Mouse (Mus musculus) urinary bladder, postnatal 10 days (tissue): ENCODE measurements around the gene Rxfp1.
A peak's percentile ranks its signal among the peaks of the same experiment; 100 is the strongest.

ENCODE experiments used
- DNase-seq: peaks from one replicate; pipeline ENCODE4 v3.0.0; 2022; ENCODE audit warnings: low spot score

Rxfp1 gene

DNA sequence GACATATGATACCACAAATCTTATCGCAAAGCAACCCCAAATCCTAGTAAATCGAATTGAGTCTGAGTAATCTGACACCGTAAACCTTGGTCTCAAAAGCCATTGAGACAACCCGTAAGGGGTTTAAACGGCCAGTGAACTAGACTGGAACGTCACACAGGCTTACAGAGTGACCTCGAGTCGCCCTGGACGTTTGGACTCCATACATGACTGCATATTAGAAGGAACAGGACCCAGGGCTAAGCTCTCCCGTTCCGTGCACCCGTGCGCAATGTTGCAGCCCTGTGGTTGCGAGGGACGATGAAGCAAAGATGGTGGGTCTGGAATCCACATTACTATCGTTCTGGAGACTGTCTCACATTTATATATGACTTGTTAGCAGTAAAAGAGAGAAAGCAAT is 65.5 kb downstream of the Rxfp1 start:
- no peak for DNase-seq

DNA sequence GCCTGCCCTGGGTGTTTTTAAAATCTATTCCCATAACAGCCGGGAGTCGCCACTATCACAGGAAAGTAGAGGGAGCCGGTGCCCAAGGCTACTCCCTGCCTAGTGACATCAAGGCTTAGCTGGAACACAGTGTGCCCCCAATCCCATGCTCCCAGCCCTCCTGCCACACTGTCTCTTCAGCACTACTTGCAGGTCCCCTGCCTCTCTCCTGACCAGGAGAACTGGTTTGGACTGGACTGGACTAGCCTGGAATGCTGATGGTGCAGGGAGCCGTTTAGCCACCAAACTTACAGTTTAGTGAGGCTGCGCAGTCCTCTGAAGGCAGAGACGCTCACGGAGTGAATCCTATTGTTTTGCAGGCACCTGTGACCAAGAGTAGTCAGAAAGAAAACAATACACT is 67.1 kb downstream of the Rxfp1 start:
- DNase-seq = no peak

DNA sequence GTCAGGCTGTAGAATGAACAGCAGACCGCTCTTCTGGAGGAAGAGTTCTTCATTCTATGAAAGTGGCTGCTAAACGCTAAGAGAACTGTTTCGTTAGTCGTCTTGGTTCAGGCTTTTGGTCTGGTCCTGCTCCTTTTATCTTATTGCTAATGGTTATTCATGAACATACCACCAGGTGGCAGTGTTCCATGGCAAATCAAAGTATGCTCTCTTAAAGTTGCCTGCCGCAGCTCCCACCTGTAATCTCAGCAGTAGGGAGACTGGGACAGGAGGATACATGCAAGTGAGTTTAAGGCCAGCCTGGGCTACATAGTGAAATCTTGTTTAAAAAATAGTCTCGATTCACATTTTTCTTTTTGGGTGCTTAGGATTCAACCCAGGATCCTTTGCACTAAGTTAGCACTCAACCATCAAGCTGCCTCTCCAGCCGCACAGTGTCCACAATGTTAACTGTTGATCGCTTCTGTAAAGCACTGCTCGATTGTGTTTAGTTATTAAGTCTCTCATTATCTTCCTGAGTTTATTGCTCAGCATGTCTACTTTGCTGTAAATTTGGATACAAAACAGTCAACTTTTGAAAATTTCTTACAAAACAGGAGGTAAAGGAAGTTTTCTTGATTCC is 72.8 kb downstream of the Rxfp1 start:
- DNase-seq = no peak

DNA sequence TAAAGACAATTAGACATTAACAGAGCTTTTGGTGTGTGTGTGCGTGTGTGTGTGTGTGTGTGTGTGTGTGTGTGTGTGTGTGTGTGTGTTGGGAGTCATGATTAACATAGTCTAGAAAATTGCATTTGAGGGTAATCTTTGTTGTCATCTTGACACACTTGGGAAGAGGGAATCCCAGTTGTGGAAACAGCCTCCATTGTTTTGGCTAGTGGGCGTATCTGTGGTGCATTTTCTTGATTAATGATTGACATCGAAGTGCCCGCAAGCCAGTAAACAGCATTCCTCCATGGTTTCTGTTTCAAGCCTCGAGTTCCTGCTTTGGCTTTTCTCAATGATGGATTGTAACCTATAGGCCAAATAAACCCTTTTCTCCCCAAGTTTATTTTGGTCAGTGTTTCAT is 81.0 kb downstream of the Rxfp1 start:
- no peak for DNase-seq

DNA sequence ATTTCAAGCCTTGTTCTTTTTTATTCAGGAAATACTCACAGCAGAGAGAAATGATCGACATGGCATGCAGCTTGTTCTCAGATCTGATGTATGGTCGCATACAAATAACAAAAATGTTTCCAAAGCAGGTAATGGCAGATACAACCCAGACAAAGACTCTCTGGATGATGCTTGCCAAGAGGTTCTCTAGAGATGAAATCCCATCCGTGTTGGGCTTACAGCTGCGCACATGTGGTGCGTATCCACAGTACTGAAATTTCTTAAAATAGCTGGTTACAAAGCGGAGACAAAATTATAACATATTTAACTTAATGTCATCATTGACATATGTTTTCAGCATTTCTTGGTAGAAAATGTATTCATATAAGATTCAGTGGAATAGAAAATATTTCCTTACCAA is 85.6 kb downstream of the Rxfp1 start:
- no peak for DNase-seq

DNA sequence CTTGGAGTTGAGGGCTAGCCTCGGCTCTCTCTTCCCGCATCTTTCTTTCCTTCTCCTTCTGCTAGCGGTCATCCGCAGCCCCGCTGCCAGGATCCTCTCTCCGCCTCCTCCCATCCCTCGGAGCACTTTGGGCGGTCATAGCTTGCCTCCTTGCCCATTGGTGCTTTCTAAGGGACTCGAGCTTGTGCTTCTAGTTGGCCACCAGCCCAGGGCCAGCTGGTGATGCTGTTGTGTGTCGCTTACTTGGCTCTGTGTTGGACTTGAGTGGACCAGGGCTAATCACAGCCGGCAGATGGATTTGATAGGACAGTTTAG is 108.3 kb downstream of the Rxfp1 start, which contains the start of gene Etfdh:
Gene Etfdh (minus strand): TSS at position 85 of the 315 bp plus-strand sequence.
- no peak for DNase-seq

DNA sequence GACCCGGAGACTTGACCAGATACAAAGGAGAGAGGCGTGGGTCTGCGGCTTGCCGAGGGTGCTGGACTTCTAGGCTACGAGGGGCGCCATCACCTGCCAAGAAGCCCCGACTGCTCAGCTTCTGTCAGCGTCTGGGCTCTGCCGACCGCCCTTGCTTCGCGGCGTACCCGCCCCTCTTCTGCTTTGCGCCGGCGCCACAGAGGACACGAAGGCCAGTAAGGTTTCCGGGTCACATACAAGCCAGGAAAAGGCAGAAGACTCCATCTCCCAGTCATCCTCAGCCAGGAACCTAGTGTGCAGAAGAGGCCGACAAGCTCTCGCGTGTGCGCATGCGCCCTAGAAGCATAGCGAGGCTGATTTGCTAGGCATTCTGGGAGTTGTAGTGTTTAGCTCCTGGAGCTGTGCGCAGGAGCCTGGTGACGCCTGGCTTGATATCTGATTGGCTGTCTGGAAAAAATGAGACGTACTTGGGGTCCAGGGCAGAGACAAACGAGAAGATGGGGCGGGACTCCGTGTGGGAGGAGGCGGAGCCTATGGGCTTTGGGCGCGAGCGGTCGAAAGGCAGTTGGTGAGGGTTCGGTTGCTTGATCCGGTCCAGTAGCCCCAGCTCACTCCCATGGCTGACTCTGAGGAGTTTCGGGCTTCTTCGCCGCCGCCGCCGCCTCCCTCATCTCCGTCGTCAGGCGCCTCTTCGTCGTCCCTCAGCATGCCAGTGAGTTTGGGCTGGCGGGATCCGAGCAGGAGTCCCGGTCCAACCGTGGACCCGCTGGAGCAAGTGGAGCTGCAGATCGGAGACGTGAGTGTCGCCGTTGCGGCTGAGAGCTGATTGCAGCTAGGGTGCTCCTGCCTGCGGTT is 108.9 kb downstream of the Rxfp1 start, which contains the start of gene 4930579G24Rik:
Gene 4930579G24Rik (plus strand): TSS at position 519 of the 855 bp plus-strand sequence.
- peak; percentile 71 for DNase-seq

DNA sequence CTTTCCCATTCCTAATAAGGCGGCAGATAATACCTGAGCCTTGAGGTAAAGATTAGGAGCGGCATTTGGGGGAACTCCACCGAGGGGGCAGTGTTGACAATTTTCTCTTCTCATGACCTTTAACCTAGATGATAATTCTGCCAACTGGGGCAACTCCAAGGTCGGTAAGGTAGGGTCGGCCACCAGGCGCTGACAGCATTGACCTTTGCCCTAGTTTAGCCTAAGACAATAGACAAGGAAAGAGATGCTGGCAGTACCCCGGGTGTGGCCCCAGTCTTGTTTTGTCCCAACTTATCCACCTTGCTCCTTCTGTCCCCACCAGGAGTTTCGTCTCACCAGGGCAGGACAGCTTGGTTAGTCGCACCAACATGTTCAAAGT is 109.5 kb downstream of the Rxfp1 start:
- DNase-seq = no peak

DNA sequence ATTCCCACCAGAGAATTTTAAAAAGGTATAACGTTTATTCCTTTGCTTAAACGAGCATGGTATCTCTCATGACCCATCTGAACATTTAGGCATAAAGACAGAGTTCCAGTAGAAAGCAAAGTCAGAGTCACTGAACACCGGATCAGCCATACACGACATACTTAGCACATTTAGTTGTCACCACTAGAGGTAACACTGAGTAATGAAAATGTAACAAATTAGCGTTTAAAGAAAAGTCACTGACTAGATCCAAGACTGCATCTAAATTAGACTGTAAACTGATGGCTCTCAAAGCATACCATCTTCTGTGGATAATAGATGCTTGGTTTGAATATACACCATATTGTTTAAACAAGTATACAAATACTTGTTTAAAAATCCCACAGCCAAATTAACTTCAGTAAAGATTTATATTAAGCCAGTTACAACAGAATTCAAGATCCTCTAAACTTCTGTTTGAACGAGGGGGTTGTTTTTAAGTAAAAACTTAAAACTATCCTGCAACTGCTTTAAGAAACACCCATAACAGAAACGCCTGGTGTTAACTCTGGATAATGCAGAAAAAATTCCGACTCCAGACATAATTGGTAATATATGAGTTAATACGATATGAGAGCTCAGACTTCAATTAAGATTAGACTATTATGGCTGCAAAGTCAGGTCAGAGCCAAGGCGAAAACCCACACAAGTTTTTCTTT is 110.0 kb downstream of the Rxfp1 start:
- no peak for DNase-seq

DNA sequence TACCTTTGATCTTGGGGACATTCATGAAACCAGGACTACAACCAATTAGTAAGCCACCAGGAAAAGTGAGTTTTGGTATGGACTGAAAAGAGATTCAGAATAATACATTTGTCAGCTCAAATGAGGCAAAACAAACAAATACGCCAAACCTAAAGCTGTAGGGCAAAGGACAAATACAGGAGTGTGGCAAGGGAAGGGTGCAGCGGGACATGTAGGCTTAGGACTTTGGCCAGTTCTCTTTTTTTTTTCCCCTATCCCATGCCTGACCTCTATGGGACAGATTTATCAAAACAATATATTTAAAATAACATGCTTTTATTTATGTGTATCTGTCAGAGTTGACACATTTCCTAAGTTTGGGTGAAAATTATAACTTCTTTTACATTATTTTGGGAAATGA is 127.8 kb downstream of the Rxfp1 start:
- no peak for DNase-seq

DNA sequence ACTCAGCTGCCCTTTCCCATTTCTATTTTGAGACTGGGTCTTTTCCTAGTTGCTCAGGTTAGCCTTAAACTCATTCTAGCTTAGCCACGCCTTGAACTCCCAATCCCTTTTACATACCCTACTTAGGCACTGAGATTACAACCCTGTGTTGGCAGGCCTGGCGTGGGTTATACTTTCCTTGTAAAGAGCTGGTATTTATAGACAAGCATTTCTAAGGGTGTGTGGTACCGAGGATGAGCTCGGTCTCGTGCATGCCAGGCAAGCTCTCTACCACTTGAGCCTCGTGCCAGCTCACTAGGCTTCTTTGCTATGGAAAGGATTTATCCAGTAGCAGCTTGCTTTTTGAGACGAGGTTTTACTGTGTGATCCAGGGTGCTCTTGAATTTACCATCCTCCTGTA is 142.2 kb downstream of the Rxfp1 start:
- no peak for DNase-seq

DNA sequence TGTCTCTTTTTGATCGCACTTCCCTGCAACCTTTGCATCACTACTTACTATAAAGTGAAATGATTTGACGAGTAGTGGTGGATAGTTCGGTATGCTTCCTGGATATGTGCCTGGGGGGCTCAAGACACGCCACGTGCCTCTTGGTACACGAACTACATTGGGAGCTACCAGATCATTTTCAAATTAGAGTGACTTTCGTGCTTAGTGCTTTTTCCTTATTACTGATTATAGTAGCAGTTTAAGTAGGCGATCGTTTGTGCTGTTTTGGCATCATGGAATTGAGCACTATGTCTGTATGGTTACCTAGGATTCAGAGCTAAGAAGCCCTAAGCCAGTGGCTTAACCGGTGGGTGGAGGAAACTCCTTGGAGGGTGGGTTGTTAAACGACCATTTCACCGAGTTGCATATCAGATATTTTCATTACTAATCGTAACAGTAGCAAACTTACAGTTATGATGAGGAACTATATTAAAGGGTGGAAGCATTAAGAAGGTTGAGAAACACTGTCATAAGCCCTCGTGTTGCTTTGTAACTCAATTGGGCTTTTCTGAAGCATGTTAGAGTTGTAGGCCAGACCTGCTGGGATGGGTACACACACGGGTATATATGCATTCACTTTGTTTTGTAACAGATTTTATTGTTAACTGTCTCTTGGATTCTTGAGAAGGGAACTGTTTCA is 145.7 kb downstream of the Rxfp1 start:
- DNase-seq = no peak
